Mouse (Mus musculus): ENCODE measurements around the gene Pglyrp1.
A peak's percentile ranks its signal among the peaks of the same experiment; 100 is the strongest.
"Not testable (repeated sequence)": the region's sequence is repeated elsewhere in the genome, so short reads cannot be mapped to it uniquely, and the experiment has no call there.

Gene Pglyrp1

DNA sequence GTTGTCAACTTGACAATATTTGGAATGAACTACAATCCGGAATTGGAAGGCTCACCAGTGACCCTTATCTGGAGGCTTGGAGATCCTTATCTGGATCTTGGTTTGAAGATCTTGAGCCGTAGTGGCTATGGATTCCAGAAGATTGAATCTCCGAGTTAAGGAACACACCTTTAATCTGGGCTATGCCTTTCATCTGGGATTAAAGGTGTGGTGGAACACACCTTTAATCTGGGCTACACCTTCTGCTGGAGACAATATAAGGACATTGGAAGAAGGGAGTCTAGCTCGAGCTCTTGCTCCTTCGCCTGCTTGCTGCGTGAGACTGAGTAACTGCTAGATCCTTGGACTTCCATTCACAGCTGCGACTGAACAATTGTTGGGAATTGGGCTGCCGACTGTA lies at the start of gene Pglyrp1:
Gene Pglyrp1, plus strand, starts transcription at position 301 of the 400 bp plus-strand sequence.
- not testable (repeated sequence) for DNase-seq

DNA sequence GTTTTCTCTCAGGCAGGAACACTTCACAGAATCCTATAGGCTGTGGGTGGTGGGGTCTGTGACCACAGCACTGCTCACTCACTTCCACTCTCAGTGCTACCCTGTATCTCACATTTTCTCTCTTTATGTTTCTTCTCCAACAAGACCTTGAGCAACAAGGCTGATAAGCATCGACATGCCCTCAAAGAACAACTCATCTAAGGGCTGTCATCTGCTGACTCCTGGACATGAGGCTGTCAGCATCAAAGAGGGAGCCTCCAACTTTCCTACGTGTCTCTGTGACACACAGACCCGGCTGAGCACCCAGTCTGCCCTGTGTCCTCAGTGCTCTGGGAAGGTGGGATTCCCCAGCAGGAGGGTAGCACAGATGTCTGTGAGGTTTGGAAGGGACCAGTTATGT lies 49.6 kb upstream of the Pglyrp1 start, which contains the start of gene Psg17:
Gene Psg17, minus strand, starts transcription at position 101 of the 400 bp plus-strand sequence.
- DNase-seq, result no peak

DNA sequence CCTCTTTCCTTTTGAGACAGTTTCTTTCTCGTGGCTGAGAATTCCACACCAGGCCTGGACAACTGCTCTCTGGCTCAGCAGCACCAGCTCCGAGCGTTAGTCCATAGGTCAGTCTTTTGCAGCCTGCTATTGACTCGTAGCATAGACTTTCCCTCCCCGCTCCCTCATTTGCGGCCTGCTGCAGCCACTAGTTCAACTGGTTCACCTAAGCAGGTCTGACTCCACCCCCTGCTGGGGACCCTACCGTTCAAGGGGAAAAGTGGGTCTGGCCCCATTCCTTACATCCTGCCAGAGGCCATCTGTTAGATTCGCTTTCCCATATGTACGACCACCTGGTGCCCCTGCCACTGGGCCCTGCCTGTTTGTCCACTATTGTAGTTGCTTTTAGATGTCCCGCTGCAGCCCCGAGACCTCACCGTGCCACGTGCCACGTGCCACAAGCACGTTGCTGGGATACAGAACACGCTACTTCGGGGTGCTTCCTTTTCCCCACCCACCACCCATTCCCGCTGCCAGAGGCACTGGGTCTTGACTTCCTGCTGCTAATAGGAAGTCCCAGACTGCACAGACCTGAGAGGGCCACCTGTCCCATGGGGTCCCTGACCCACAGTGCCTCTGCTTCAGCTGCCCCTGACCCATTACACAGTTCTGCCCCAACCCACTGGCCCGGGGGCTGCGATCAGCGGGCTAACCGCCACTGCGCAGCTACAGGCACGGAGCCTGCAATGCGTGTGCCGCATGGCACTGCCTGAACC lies 43.2 kb upstream of the Pglyrp1 start:
- no peak for DNase-seq

DNA sequence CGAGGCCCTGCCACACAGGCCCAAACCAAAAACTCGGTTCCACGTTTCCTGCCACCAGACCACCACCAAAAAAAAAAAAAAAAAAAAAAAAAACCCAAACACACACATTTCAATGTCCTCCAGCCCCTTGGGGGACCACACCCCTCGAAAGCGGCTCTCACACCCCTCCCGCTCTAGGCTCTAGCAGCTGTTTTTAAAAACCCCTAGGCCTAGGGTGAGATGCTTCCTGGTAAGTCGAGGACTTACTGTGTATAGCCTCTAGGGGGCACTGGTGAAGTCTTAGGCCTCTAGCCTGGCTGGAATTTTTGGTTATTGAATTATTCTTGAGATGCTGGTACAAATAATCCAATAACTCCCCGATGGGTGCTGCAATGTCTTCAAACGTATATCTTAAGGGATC lies 42.5 kb upstream of the Pglyrp1 start:
- no peak for DNase-seq

DNA sequence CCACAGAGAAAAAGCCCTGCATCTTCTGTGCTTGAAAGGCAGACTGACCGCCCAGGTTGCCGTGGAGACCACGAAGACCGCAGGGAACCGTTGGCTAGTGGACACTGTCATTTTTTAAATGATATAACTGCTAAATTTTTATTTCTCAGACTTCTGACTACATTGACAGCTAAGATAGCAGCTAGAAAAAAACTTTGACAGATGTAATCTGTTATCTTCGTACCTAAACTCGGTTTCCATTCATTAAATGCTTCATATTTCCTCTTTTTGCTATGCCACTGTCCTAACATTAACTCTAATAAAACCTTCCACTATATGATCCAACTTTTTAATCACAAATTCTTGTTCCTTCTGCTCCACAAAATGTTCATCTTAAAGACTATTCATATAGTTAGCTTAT lies 41.6 kb upstream of the Pglyrp1 start:
- no peak for DNase-seq

DNA sequence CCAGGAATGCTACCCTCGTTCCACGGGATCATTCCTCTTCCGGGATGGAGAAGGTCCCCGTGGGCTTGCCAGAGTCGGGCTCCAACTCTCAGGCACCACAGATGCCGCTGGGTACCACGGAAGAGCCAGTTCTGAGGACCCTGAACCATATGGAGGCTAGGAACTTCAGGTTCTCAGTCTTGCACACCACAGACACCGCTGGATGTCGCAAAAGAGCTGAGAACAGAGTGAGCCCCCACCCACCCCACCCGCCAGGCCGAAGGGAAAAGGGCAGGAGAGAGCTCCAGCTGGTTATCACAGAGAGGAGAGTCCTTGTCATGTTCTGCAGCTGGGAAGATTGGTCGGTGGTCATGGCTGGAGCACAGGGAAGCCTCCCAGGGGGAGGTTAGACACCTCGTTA lies 38.8 kb upstream of the Pglyrp1 start:
- DNase-seq, result no peak

DNA sequence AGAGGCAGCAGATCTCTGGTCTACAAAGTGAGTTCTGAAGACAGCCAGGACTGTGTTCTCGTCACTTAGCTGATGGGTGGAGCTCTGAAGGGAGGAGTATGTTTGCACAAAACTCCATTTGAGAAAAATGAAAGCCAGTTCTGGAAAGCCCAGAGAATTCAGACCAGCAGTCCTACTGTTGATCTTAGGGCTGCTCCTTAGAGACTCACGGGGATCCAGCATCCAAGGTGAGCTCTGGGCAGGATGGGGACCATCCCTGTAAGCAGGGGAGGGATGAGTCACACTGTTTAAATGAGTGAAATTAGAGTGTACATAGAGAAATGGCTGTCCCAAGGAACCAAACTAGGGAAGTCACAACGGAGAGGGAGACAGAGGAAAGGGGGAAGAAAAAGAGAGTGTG lies 31.3 kb upstream of the Pglyrp1 start, which contains the start of gene Mill2:
Gene Mill2, plus strand, starts transcription at position 102 of the 400 bp plus-strand sequence.
- no peak for DNase-seq

DNA sequence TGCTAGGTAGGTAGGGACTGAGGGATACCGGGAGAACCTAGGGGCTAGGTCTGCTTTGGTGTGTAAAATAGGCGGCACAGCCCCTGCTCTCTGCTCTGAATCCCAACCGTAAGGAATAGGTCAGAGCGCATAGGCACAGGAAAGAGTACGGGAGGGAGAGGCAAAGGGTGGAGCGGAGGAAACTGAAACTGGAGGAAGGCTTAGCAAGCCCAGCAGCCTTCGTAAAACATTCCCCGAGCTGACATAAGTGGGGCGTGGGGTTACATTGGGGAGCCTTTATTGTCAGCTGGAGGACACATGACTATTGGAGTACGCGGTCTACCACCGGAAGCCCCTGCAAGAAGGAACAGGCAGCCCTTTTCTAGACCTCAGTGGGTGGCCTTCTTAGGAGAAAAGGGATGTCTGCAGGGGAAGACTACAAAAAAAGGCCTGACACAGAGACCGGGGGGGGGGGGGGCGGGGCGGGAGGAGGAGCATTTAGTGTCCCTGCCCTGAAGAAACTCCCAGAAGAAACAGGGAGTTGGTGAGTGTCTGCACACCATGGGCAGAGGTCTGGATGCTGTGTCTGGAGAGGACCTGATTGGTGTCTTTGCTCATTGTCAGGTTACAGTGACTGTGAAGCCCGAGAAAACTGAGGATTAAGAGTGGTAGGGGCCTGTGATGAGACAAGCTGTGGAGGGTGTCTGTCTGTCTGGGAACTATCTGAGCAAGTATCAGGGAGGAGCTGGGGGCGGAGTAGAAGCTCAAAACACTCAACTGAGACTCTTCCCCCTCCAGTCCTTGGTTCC lies 30.6 kb upstream of the Pglyrp1 start:
- peak; percentile 13 for DNase-seq

DNA sequence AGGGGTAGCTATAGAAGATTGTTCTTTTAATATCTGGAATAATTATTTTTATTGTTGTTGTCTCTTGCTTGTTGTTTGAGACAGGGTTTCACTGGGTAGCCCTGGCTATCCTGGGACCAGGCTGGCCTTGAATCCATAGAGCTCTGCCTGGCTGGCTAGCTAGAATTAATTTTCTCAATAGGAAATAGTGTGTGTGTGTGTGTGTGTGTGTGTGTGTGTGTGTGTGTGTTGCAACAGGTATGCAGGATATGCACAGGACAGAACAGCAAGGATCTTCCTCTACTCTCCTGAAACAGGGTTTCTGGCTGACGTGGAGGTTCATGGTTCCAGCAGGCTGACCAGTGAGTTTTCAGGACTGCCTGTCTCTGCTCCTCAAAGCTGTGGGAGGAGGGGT lies 30.0 kb upstream of the Pglyrp1 start:
- no peak for DNase-seq

DNA sequence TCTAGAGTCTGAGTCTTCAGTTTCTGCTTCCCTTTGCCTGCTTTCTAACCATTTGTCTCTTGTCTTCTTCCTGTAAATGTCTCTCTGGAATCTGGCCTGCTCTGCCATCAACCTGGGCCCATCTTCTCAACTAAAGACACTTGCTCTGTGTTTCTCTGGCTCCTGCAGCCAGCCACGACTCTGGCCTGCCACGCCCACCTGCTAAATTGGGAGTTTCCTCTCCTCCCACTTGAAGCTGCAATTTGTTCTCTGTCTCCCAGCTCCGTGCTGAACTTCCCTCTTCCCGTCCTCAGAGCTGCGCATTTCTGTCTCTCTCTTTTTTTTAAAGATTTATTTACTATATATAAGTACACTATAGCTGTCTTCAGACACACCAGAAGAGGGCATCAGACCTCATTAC lies 26.3 kb upstream of the Pglyrp1 start:
- no peak for DNase-seq

DNA sequence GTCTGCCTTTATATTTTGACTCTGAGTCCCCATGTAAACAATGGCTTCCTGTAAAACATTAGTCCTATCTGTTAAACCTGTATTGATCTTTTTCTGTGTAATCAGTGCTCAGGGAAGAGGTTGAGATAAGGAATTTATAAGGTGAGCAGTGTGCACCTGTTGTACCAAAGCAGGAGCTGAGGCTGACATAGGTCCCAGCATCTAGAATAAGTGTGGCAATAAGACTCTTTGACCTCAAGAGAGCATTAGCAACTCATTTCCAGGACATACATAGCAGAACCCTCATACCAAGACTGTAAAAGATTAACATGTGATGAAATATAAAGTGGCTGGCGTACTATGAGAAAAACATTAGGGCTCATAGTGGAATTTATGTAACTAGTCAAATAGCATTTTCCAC lies 22.7 kb upstream of the Pglyrp1 start:
- no peak for DNase-seq

DNA sequence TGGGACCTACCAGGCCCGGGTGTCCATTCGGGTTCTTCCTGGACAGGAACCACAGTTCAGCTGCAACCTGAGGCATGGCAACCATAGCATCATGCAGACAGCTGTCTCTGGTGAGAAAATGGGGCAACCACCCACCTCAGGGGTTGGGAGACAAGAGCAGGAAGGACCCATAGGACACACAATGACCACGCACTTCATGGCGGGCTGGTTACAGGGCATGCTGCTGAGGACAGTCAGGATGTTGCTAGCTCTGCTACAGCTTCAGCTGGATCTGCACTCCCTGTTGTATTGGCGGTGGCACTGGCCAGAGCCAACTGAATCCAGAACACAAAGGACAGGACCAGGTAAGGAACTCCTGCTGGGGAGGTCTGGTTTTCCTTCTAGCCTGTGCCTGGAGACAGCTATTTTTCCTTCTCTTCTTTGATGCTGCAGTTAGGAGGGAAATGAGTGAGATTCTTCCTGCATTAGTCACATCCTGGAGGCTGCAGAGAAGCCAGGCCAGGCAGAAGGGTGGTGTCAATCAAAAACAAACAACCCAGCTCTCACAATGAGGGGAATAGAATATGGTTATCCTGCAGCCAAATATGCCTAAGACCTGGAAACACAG lies 12.7 kb upstream of the Pglyrp1 start:
- DNase-seq, result no peak

DNA sequence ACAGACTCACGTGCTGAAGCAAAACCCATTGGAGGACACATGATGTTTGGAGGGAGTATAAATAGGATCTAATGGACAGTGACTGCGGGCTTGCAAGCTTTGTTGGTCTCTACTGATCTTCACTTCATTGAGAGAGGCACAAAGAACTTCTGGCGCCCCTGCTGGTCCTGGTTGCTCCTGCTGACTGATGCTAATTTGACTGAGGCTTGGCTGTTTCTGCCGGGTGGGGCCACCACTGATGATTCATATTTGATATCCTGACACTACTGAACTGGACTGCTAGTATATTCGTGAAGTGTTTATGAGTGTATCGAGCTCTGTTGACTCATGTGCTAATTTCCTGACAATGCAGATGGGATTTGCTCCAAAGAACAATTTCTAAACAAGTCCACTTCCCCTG lies 8.3 kb upstream of the Pglyrp1 start:
- DNase-seq, result no peak

DNA sequence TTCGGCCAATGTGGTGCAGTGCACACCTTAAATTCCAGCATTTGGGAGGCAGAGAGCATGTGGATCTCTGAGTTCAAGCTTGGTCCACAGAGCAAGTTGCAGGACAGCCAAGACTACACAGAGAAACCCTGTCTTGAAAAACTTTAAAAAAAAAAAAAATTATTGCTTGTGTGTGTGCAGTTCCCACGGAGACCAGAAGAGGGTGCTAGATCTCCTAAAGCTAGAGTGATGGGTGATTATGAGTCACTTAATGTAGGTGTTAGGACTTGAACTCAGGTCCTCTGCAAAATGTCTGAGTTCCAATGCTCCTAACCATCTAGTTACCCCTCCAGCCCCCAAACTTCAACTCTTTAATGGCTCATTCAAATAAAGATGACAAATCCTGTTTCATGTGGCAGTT lies 2.6 kb upstream of the Pglyrp1 start:
- DNase-seq, result no peak

DNA sequence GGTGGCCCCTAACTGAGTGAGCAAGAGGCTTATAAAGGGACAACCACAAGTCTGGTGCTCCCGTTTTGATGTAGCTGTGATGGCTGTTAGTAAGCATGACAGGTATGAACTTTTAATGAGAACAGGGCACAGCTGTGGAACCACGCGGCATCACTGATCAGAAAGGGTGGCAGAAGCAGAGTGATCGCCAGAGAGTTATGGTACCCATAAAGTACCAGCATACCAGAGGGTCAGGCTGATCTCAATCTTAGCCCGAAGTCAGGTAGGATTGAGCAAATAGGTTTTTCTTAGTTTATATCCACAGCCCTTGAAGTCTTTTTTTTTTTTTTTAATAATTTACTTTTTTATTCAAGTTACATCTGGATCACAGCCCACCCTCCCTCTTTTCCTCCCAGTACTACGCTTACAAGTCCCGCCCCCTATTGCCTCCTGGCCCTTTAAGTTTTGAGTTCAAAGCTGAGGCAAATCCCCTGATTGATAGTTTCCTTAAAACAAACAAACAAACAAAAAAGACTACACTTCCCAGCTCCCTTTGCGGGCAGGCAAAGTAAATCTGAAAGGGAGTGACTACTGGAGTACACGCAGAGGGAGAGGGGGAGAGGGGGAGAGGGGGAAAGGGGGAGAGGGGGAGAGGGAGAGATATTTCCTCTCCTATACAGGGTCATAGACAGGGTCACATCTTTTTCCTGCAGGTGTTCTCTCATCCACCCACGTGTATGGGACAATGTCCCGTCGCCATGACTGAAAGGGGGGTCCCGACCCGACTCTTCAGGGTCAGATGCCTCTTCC lies 1.1 kb downstream of the Pglyrp1 start:
- no peak for DNase-seq

DNA sequence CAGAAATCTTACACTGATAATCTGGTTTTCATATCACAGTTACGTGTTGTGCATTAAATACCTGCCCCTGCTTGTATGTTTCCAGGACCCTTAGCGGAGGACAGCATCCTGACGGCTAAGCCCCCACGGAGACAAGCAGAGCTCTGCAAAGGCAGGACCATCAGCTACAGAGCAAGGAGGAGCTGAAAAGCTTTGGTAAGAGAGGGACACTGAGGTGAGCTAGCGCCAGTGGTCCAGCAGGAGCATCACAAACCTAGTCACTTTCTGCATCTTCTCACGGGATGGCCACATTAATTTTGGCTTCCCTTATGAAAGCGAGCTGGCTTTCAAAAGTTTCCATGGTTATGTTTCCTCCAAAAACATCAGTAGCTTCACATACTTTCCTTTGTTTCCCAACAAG lies 1.7 kb downstream of the Pglyrp1 start:
- DNase-seq, result no peak

DNA sequence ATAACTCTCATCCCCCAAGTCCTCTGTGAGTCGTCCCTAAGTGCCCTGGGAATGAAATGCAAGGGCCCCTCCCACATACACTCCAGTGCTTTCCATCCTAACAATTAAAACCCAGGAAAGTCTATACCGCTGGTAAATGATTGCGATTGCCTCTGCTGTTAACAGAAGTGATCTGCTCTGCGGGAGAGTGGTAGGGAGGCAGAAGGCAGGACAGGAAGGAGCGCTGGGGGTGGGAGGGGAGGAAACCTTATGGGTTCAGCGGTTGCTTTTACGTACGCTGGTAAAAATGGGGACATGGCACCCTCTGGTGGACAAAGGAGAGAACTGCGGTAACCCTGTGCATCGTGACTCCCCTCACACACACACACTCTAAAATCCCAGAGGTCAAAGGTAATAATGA lies 2.1 kb downstream of the Pglyrp1 start:
- peak; percentile 57 for DNase-seq

DNA sequence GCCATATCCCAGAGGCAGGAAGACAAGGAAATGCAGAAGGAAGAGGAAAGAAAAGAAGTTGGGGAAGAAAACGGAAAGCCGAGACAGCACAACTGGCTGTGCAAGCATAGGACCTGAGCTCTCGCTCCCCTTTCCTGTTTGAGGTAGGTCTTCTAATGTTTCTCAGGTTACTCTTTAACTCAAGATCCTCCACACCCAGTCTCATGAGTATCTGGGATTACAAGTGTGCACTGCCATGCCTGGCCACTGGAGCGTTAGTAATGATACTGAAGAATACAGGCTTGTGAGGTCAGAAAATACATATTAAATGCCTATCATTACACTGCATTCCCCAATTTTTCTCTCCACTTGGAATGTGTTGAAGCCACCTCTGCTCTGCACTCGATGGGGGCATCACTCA lies 4.2 kb downstream of the Pglyrp1 start:
- DNase-seq, result no peak

DNA sequence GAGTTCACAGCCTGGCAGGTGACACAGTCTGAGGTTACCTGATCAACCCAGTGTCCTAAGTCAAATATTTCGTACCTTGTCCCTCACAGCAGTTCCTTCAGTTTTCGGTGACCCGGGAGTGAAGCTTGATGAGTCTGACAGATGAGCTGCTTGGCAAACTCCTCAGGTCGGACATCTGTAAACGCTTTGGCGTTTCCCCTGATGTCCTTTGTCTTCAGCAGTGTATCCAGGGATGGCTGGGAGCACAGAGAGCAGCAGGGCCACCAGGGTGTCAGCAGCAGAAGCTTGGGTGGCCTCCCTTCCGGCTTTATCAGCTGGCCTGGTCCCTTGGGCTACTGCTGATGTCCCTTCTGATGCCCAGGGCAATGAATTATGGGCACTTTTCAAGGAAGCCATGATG lies 7.6 kb downstream of the Pglyrp1 start:
- no peak for DNase-seq

DNA sequence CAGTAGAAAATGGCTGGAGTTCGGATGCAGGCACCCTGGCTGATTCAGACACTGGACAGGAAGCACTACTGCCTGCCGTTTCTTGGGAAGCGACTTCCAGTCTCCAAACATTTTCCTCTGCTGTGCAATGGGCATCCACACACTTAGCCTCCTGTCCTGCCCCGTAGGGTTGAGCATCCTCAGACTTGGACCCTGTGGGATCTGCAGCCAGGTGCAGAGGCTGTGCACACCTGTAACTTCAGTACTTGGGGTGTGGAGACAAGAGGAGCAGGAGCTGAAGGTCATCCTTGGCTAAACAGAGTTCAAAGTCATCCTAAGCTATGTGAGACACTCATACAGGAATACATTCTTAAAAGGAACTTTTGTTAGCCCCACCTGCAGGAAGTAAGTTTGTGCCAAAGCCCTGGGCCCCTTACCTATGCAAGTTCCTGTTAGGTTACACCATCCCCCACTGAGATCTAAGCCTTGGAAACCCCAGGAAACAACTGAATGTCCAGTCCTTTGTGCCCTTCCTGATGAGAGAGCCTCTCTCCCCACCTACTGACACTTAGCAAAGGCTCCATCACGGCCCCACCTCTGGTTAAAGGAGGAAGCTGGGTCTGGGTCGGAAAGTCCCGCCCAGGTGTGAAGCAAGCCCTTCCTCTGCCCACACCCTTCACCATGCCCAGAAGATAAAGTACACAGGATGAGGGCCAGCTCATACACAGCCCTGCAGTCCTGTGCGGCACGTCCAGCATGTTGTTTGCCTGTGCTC lies 13.0 kb downstream of the Pglyrp1 start:
- no peak for DNase-seq

DNA sequence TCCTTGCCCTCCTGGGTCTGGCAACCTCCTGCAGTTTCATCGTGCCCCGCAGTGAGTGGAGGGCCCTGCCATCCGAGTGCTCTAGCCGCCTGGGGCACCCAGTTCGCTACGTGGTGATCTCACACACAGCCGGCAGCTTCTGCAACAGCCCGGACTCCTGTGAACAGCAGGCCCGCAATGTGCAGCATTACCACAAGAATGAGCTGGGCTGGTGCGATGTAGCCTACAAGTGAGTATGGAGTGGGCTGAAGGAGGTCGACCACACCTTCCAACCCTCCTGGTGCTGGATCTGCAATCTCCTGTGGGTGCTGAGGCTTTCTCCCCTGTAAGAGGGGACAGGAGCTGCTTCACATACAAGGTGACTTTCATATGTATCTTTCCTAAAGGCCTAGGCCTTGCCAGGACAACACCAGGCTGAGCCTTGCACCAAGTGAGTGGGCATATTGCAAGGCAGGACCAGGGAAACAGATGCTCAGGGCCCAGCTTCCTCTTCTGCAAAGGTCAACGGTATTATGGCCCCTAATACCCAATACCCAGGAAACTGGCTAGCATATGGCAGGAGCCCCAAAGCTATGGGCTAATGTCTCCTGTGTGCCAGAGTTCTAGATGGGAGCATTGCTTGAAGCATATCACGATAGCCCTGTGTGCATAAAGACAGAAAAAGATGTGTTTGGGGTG lies 13.8 kb downstream of the Pglyrp1 start:
- DNase-seq, result no peak

DNA sequence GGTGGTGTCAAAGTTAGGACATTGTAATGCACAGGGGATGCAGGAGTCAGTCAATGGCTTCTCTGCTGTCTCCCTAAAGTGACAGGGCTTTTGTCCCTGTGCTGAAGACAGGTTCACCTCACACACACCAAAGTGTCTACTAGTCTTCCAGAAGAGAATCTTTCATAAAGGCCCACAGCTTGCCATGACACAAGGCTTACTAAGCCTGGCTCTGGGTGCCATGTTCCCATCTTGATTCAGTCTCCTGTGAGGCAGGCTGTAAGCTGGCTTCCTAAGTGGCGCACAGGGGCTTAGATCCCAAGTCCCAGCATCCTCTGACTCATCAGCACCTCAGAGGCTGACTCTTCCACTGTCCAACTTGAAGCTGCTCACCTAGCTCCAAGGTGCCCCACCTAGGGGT lies 15.8 kb downstream of the Pglyrp1 start:
- no peak for DNase-seq

Measured in cerebellum, adult 8-10 months (tissue).